Mouse (Mus musculus) limb, embryonic 14.5 days (tissue): ENCODE results near the gene Tmprss9. TPM values are rescaled to one million over a fixed set of nuclear protein-coding genes. Genes with fewer than 3 reads are reported as not detected.

ENCODE experiments used
- ATAC-seq: fragments of 200-750 bp; cut with Nextera tagmentation; 2 replicates; pipeline ENCODE4 v1.8.0; 2017; ENCODE audit warnings: low read depth, moderate number of reproducible peaks, moderate TSS enrichment; ENCODE audit not compliant: low FRiP score
- DNase-seq: peaks from one replicate; pipeline ENCODE4 v3.0.0-alpha.2; 2015; ENCODE audit warnings: low spot score
- H3K27ac ChIP-seq: fragments of 300-500 bp; sonication (generic); replicated peaks from 2 replicates; pipeline ENCODE4 v1.5.1; 2014; ENCODE audit warnings: low read depth, mild to moderate bottlenecking, low read length, moderate library complexity, mixed read lengths
- H3K27me3 ChIP-seq: fragments of 300-500 bp; sonication (generic); 2 replicates; pipeline ENCODE4 v1.6.1; 2014; ENCODE audit warnings: low read length, mixed read lengths; ENCODE audit not compliant: control insufficient read depth, insufficient read depth
- H3K36me3 ChIP-seq: fragments of 300-500 bp; sonication (generic); 2 replicates; pipeline ENCODE4 v1.6.1; 2014; ENCODE audit warnings: mild to moderate bottlenecking, low read length, moderate library complexity, mixed read lengths; ENCODE audit not compliant: control insufficient read depth, insufficient read depth
- H3K4me1 ChIP-seq: fragments of 300-500 bp; sonication (generic); 2 replicates; pipeline ENCODE4 v1.6.1; 2014; ENCODE audit warnings: antibody characterized with exemption, low read length, mixed read lengths; ENCODE audit not compliant: control insufficient read depth, insufficient read depth
- H3K4me2 ChIP-seq: fragments of 300-500 bp; sonication (generic); replicated peaks from 2 replicates; pipeline ENCODE4 v1.6.1; 2014; ENCODE audit warnings: low read depth, mild to moderate bottlenecking, low read length, moderate library complexity; ENCODE audit not compliant: severe bottlenecking
- H3K4me3 ChIP-seq: fragments of 300-500 bp; sonication (generic); replicated peaks from 2 replicates; pipeline ENCODE4 v1.5.1; 2014; ENCODE audit warnings: low read length
- H3K9ac ChIP-seq: fragments of 300-500 bp; sonication (generic); 2 replicates; pipeline ENCODE4 v1.6.1; 2014; ENCODE audit warnings: mild to moderate bottlenecking, low read depth, low read length, moderate library complexity; ENCODE audit not compliant: severe bottlenecking
- H3K9me3 ChIP-seq: fragments of 300-500 bp; sonication (generic); 2 replicates; pipeline ENCODE4 v1.6.1; 2016; ENCODE audit warnings: low read length; ENCODE audit not compliant: control insufficient read depth
- POLR2A ChIP-seq: fragments of 200-500 bp; IDR thresholded peaks from 2 replicates; pipeline ENCODE4 v1.8.0; 2012; ENCODE audit warnings: inconsistent platforms, mild to moderate bottlenecking, moderate library complexity, borderline replicate concordance; ENCODE audit not compliant: insufficient read depth, insufficient read length; ENCODE audit errors: extremely low read depth
- WGBS: fragments of 180-500 bp; shearing (Covaris S2); extraction: QIAGEN DNeasy Blood & Tissue Kit; methylation state at CpG from one replicate; pipeline ENCODE4 v1.1.7; 2014; 5-methylcytosine and 5-hydroxymethylcytosine counted together
- polyA plus RNA-seq, 2 experiments: library from polyadenylated mRNA; depleted of rRNA in 1 of 2; stranded (reverse) in 1 of 2; unstranded in 1 of 2; fragments of >200 nt; fragmentation: Nextera tagmentation in 1 of 2; extraction: Ambion mirVana in 1 of 2; gene quantifications; 2 replicates each; pipeline versions ENCODE4 v1.2.1 to v1.2.3; 2012 to 2014

Tmprss9 gene
- polyA plus RNA-seq, 2 experiments: 0.04 to 0.10 TPM

DNA sequence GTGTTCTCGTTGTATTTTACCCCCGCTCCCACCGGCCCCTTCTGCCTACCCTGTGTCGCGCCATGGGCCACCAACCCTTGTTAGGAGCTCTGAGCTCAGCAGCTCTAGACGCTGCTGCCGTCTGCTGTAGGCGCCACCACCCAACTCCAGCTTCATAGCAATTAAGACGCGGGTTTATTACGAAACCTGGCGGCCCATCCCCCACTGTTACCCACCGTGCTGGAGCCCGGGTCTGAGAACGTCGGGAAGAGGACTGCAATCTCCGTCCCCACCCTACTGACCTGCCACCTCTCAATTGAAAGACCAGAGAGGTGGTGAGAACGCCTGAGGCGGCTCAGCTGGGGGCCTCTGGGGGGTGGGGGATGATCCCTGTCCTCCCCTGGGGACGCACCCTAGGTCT, 60.6 kb downstream of the Tmprss9 start:
- Histone ChIP-seq H3K27ac (no peak overlapping the region), H3K9ac (peak overlapping the region; percentile 40; the same call in 1 of the 2 replicates), H3K4me3 (peak overlapping the region; percentile 55), H3K36me3 (no peaks in the 10 kb centered on the region), H3K4me2 (peak overlapping the region; percentile 69), H3K9me3 (no peaks in the 10 kb centered on the region), H3K27me3 (peaks cover 15% of the 10 kb centered on the region; the same call in 1 of the 2 replicates), H3K4me1 (peaks cover 61% of the 10 kb centered on the region)
- DNase-seq (peak; percentile 30), ATAC-seq (no peak)
- WGBS: 0% methylated on average over 20 of the region's 20 CpGs
- TF ChIP-seq POLR2A: no peak

DNA sequence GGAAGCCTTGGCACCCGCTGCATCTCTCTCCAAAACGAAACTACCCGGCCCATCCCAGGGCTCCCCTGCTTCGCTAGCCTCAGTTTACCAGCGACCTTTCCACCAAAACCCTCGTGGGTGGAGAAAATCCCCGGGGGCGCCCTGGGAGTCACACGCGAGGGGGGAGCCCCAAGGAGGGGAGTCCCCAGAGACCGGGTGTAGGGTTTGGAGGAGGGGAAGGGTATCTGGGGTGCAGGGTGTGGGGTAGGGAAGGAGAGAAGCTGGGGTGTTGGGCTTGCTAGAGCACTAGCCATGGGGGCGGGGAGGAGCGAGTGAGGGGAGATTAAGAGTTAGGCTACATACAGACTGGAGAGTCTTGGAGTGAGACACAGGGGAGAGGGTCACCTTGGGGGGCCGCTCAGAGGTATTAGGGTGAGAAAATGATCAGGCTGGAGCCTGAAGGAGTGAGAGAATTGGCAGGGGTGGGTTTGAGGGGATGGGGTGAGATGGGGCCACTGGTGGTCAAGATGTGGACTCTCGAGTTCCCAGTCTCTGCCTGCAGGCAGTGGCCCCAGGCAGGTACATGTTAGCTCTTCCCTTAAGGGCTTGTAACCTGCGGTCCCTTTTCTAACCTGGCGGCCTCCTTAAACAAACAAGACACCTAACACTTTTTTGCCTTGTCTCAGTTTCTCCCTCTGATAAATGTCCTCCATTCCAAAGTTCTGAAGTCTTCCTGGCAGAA, 61.2 kb downstream of the Tmprss9 start:
- Histone ChIP-seq H3K4me2 (peak overlapping the region; percentile 69), H3K27me3 (peaks cover 15% of the 10 kb centered on the region; the same call in 1 of the 2 replicates), H3K9ac (0 out of 2 replicates have a peak overlapping the region, but pooled peaks have one; percentile 26), H3K4me1 (peaks cover 67% of the 10 kb centered on the region), H3K4me3 (peak overlapping the region; percentile 55), H3K9me3 (no peaks in the 10 kb centered on the region), H3K27ac (no peak overlapping the region), H3K36me3 (no peaks in the 10 kb centered on the region)
- TF ChIP-seq POLR2A: no peak
- no peak for DNase-seq
- 2% methylated on average over 17 of the region's 17 CpGs for WGBS
- no peak for ATAC-seq

DNA sequence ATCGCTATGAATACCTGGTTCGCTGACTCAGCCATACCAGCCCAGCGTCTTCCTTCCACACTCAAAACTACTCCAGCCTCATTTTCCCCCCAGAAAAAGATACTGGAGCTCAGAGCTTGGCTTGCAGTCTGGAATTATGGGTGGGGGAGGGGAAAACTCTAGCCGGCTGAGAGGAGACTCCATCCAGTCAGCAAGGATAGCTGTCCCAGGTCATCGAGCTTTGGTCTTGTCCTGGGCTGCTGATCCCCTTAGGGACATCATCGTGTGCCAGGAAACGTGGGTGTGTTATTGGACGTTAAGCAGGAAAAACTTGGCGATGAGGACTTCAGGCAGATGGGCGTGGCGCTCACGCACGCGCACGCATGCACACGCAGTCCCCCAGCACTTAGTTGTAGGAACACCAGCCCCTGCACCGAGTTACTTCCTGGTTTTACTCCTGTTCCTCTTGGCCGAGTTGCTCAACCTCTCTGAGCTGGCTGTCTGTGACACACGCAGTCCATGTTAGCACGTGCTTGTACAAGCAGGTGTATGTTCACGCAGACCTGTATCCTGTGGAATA, 61.9 kb downstream of the Tmprss9 start:
- peak overlapping the region; percentile 55 for H3K4me3 ChIP-seq
- DNase-seq: peak; percentile 35

DNA sequence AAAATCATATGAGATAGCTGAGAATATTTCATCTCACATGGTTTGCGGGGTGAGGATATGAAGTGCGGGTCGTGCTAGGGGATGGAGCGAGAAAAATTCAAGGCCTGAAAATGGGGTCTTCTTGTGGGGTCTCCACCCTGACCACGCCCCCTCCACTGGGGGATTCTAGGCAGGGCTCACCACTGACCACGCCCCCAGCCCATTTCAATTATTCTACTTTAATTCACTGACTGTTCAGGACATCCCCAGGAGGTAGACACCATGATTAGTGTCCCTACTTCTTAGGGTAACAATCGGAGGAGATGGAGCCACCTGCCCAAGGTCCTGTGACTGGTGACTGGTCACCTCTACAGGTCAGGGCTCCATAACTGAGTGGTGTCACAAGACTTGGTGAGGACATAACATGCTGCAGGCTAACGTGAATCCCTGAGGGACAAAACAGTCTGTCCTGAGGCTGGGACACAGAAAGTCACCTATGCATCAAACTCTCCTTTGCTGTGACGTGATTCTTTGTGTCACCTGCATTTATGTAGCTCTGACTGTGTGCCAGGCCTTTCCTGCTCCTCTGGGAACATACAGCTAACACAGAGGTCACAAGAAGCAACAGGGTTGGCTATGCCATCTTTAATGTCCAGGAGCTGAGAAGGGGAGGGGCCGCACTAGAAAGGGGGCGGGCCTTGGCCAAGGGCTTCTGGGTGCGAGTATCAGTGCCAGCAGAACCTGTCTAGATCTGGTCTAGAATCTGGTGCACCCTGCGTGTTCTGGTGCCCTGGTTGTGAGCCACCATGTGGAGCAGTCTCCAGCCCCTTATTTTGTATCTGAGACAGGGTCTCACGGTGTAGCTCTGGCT, 62.7 kb downstream of the Tmprss9 start:
- Histone ChIP-seq H3K4me3 (peak overlapping the region; percentile 55; the same call in 1 of the 2 replicates), H3K9ac (no peak overlapping the region), H3K27ac (no peak overlapping the region), H3K36me3 (no peaks in the 10 kb centered on the region), H3K9me3 (no peaks in the 10 kb centered on the region), H3K4me1 (peaks cover 80% of the 10 kb centered on the region), H3K27me3 (peaks cover 15% of the 10 kb centered on the region; the same call in 1 of the 2 replicates), H3K4me2 (peak overlapping the region; percentile 69)
- no peak for DNase-seq
- WGBS: 52% methylated on average over 14 of the region's 14 CpGs
- no peak for TF ChIP-seq POLR2A
- no peak for ATAC-seq

More for the DNA sequence above, 61.9 kb downstream of the Tmprss9 start:
- Histone ChIP-seq H3K27me3 (peaks cover 15% of the 10 kb centered on the region; the same call in 1 of the 2 replicates), H3K9me3 (no peaks in the 10 kb centered on the region), H3K27ac (no peak overlapping the region), H3K36me3 (no peaks in the 10 kb centered on the region), H3K9ac (no peak overlapping the region), H3K4me1 (peaks cover 74% of the 10 kb centered on the region), H3K4me2 (peak overlapping the region; percentile 69)
- 2% methylated on average over 21 of the region's 21 CpGs for WGBS
- no peak for ATAC-seq
- TF ChIP-seq POLR2A: no peak

DNA sequence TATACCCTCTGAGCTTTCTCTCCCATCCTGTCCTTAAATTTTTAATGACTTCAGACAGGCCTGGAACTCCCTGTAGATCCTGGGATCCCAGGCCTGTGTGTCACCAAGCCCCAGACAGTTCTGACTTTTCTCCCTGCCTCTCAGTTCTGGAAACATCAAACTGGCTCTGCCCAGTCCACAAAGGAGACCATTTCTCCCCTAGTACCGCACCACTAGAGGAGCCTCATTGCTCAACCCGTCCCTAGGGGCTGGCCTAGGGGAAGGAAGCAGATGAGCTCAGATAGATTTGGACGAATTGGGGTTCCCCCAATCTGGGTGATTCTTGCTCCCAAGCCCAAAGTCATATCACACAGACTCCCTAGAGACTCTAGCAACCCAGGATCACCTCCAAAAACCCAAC, 63.6 kb downstream of the Tmprss9 start:
- DNase-seq (no peak), ATAC-seq (no peak)
- Histone ChIP-seq H3K9me3 (no peaks in the 10 kb centered on the region), H3K9ac (no peak overlapping the region), H3K27me3 (peaks cover 15% of the 10 kb centered on the region; the same call in 1 of the 2 replicates), H3K4me2 (peak overlapping the region; percentile 66), H3K4me3 (no peak overlapping the region), H3K36me3 (no peaks in the 10 kb centered on the region), H3K27ac (peak overlapping the region; percentile 83), H3K4me1 (peaks cover 89% of the 10 kb centered on the region)
- TF ChIP-seq POLR2A: no peak
- WGBS: 16% methylated on average over 3 of the region's 3 CpGs
